Mouse (Mus musculus): Measurements from ENCODE around the gene Gpatch8. TPM values are rescaled to one million over a fixed set of nuclear protein-coding genes. Genes with fewer than 3 reads are reported as not detected.
A peak's percentile ranks its signal among the peaks of the same experiment; 100 is the strongest.

The Gpatch8 gene
- total and polyA plus RNA-seq, 3 experiments: 17.9 to 29.7 (median 25.8) TPM

- Histone ChIP-seq H3K36me3 (ENCODE audit: control insufficient read depth in 1 of 2, insufficient read depth in 2 of 2, low read length in 2 of 2) (peaks cover 0 to 19% of the 10 kb centered on the region in 2 experiments), H3K27me3 (ENCODE audit: control insufficient read depth in 1 of 2, insufficient read depth in 2 of 2, low read length in 2 of 2) (no peaks in the 10 kb centered on the region), H3K4me1 (ENCODE audit: control insufficient read depth in 1 of 2, insufficient read depth in 2 of 2, low read length in 2 of 2) (peaks cover under 1 to 16% of the 10 kb centered on the region in 2 experiments; a peak in 2 of 4 replicates), H3K27ac (ENCODE audit: control insufficient read depth, low read depth, low read length) (no peak overlapping the region), H3K9me3 (replicated peaks; ENCODE audit: insufficient read depth, low read length) (no peaks in the 10 kb centered on the region), H3K79me2 (ENCODE audit: control insufficient read depth, insufficient read depth, low read length, poor library complexity) (no peaks in the 10 kb centered on the region), H3K4me3 (ENCODE audit: control insufficient read depth in 1 of 2, insufficient read depth in 1 of 2, low read depth in 2 of 2, low read length in 2 of 2) (no peak overlapping the region), H3K9ac (ENCODE audit: control insufficient read depth, low read depth, low read length, poor library complexity, severe bottlenecking) (no peak overlapping the region)
- TF ChIP-seq POLR2AphosphoS2 (IDR thresholded peaks at IDR 0.05; ENCODE audit: low read length): no peak
- peak in 2 of 3 experiments; percentile 23 to 57; a peak in 3 of 6 replicates for TF ChIP-seq CTCF (IDR thresholded peaks at IDR 0.05 in 2 of 3, conservative IDR thresholded peaks at IDR 0.05 in 1 of 3; ENCODE audit: control insufficient read depth in 1 of 3, insufficient read depth in 1 of 3, low read depth in 2 of 3, low read length in 3 of 3, poor library complexity in 1 of 3, severe bottlenecking in 1 of 3)
- TF ChIP-seq SMC3 (IDR thresholded peaks at IDR 0.05; ENCODE audit: low read depth, low read length): peak; percentile 45
- no peak for DNase-seq (ENCODE audit: low read depth, low spot score)
These were observed 75.3 kb downstream of the Gpatch8 start for GRCm38 (mm10) chr11:102480897-102481296.

GRCm38 (mm10) chr11:102480111-102480510 lies 76.1 kb downstream of the Gpatch8 start:
- Histone ChIP-seq H3K36me3 (ENCODE audit: control insufficient read depth in 1 of 2, insufficient read depth in 2 of 2, low read length in 2 of 2) (peaks cover 0 to 26% of the 10 kb centered on the region in 2 experiments), H3K4me1 (ENCODE audit: control insufficient read depth in 1 of 2, insufficient read depth in 2 of 2, low read length in 2 of 2) (peaks cover 6 to 22% of the 10 kb centered on the region in 2 experiments), H3K27ac (ENCODE audit: control insufficient read depth, low read depth, low read length) (no peak overlapping the region), H3K9ac (ENCODE audit: control insufficient read depth, low read depth, low read length, poor library complexity, severe bottlenecking) (no peak overlapping the region), H3K79me2 (ENCODE audit: control insufficient read depth, insufficient read depth, low read length, poor library complexity) (no peaks in the 10 kb centered on the region), H3K4me3 (ENCODE audit: control insufficient read depth in 1 of 2, insufficient read depth in 1 of 2, low read depth in 2 of 2, low read length in 2 of 2) (no peak overlapping the region), H3K27me3 (ENCODE audit: control insufficient read depth in 1 of 2, insufficient read depth in 2 of 2, low read length in 2 of 2) (no peaks in the 10 kb centered on the region), H3K9me3 (replicated peaks; ENCODE audit: insufficient read depth, low read length) (no peaks in the 10 kb centered on the region)
- TF ChIP-seq GATA1 (IDR thresholded peaks at IDR 0.05; ENCODE audit: low read depth, low read length) (no peak), E2F4 (IDR thresholded peaks at IDR 0.05; ENCODE audit: borderline replicate concordance, low read depth, low read length) (no peak), ZNF384 (IDR thresholded peaks at IDR 0.05; ENCODE audit: low read depth, low read length) (no peak), EP300 (IDR thresholded peaks at IDR 0.05; ENCODE audit: low read depth in 1 of 2, low read length in 2 of 2) (no peak), JUND (IDR thresholded peaks at IDR 0.05; ENCODE audit: low read depth, low read length) (no peak), RAD21 (IDR thresholded peaks at IDR 0.05; ENCODE audit: low read depth, low read length) (no peak), ZKSCAN1 (IDR thresholded peaks at IDR 0.05; ENCODE audit: low read depth, low read length) (no peak), POLR2AphosphoS2 (IDR thresholded peaks at IDR 0.05; ENCODE audit: low read length) (no peak), RCOR1 (IDR thresholded peaks at IDR 0.05; ENCODE audit: low read depth, low read length) (no peak), ELF1 (IDR thresholded peaks at IDR 0.05; ENCODE audit: low read depth, low read length) (no peak), USF1 (IDR thresholded peaks at IDR 0.05; ENCODE audit: low read depth, low read length) (no peak), NRF1 (IDR thresholded peaks at IDR 0.05; ENCODE audit: insufficient read depth, low read depth, low read length, poor library complexity, severe bottlenecking) (no peak), SIN3A (IDR thresholded peaks at IDR 0.05; ENCODE audit: low read length) (no peak), MEF2A (IDR thresholded peaks at IDR 0.05; ENCODE audit: extremely low read depth, insufficient replicate concordance, low read depth, low read length, poor library complexity, severe bottlenecking) (no peak), MXI1 (IDR thresholded peaks at IDR 0.05; ENCODE audit: low read depth, low read length) (no peak), GABPA (IDR thresholded peaks at IDR 0.05; ENCODE audit: low read depth, low read length) (no peak), TCF12 (IDR thresholded peaks at IDR 0.05; ENCODE audit: low read depth, low read length) (no peak), POLR2AphosphoS5 (IDR thresholded peaks at IDR 0.05; ENCODE audit: borderline replicate concordance, low read depth, low read length) (no peak), TBP (IDR thresholded peaks at IDR 0.05; ENCODE audit: low read depth, low read length) (no peak), TAL1 (IDR thresholded peaks at IDR 0.05; ENCODE audit: low read length) (no peak)
- no peak for DNase-seq (ENCODE audit: low read depth, low spot score)
